Mouse (Mus musculus) R1 (cell line): Measurements from ENCODE around the gene Slc35a5.

Source experiments
- DNase-seq: peaks from one replicate; pipeline ENCODE4 v3.0.0-alpha.2; 2018; ENCODE audit warnings: low read depth, low spot score

Gene Slc35a5

GRCm38 (mm10) chr16:45158522-45159388, at the start of gene Slc35a5, which contains the start of gene Atg3:
Gene Slc35a5 (minus strand): TSS chr16:45158706.
Gene Atg3 (plus strand): TSS chr16:45158785.
- DNase-seq, result peak; percentile 99

- no peak for DNase-seq
Measured at GRCm38 (mm10) chr16:45204859-45205670, 46.6 kb upstream of the Slc35a5 start.

- no peak for DNase-seq
Measured at GRCm38 (mm10) chr16:45204438-45204837, 45.9 kb upstream of the Slc35a5 start.

GRCm38 (mm10) chr16:45201395-45201794, 42.9 kb upstream of the Slc35a5 start:
- no peak for DNase-seq

GRCm38 (mm10) chr16:45196816-45197215, 38.3 kb upstream of the Slc35a5 start:
- peak; percentile 72 for DNase-seq

- peak; percentile 76 for DNase-seq
Measured at GRCm38 (mm10) chr16:45192613-45193012, 34.1 kb upstream of the Slc35a5 start.

- DNase-seq, result no peak
Measured at GRCm38 (mm10) chr16:45181824-45182223, 23.3 kb upstream of the Slc35a5 start.

- DNase-seq, result no peak
Measured at GRCm38 (mm10) chr16:45178552-45178951, 20.0 kb upstream of the Slc35a5 start.

GRCm38 (mm10) chr16:45159389-45159716, 847 bp upstream of the Slc35a5 start:
- no peak for DNase-seq

- peak; percentile 90 for DNase-seq
Measured at GRCm38 (mm10) chr16:45158136-45158521, 377 bp downstream of the Slc35a5 start.

GRCm38 (mm10) chr16:45154741-45155250, 3.7 kb downstream of the Slc35a5 start:
- DNase-seq, result no peak

GRCm38 (mm10) chr16:45148488-45149082, 9.9 kb downstream of the Slc35a5 start:
- no peak for DNase-seq

- DNase-seq, result no peak
Measured at GRCm38 (mm10) chr16:45145119-45145518, 13.4 kb downstream of the Slc35a5 start.

- DNase-seq, result no peak
Measured at GRCm38 (mm10) chr16:45142565-45142964, 15.9 kb downstream of the Slc35a5 start.

- no peak for DNase-seq
Measured at GRCm38 (mm10) chr16:45141711-45142110, 16.8 kb downstream of the Slc35a5 start.

GRCm38 (mm10) chr16:45127936-45128710, 30.4 kb downstream of the Slc35a5 start:
- DNase-seq, result no peak

GRCm38 (mm10) chr16:45124230-45125203, 34.0 kb downstream of the Slc35a5 start:
- DNase-seq, result no peak

- DNase-seq, result peak; percentile 30
Measured at GRCm38 (mm10) chr16:45122571-45122970, 35.9 kb downstream of the Slc35a5 start.

- no peak for DNase-seq
Measured at GRCm38 (mm10) chr16:45120844-45121425, 37.6 kb downstream of the Slc35a5 start.

- DNase-seq, result no peak
Measured at GRCm38 (mm10) chr16:45118760-45119159, 39.7 kb downstream of the Slc35a5 start.
